Comparison of ENCODE assay signal across 26 mouse cellular contexts in genomic region chr6:85227520-85227919, GRCm38 (mm10). TPM values are rescaled to one million over a fixed set of nuclear protein-coding genes. Genes with fewer than 3 reads are reported as not detected.
"Had no signal": no experiment of that assay in that cellular context is flagged by ENCODE, and none has a peak within 500 bp of the region (broad histone marks: within the 10 kb centered on the region; RNA-seq: fewer than 3 reads in every experiment).

No protein-coding gene starts in this region.

- ATAC-seq: midbrain, embryonic 13.5 days; midbrain, embryonic 15.5 days had no signal

- H3K27me3 ChIP-seq: midbrain, embryonic 13.5 days; midbrain, embryonic 15.5 days; neural tube, embryonic 15.5 days had no signal

- H3K4me3 ChIP-seq: midbrain, embryonic 13.5 days; midbrain, embryonic 15.5 days; myocyte; neural tube, embryonic 13.5 days; neural tube, embryonic 15.5 days had no signal

- H3K4me2 ChIP-seq: lung, embryonic 14.5 days; midbrain, embryonic 11.5 days; midbrain, embryonic 13.5 days; midbrain, embryonic 15.5 days; neural tube, embryonic 13.5 days; neural tube, embryonic 15.5 days had no signal

- H3K9me3 ChIP-seq: midbrain, embryonic 13.5 days; midbrain, embryonic 15.5 days; neural tube, embryonic 13.5 days; neural tube, embryonic 15.5 days had no signal

- H3K36me3 ChIP-seq: midbrain, embryonic 13.5 days; midbrain, embryonic 15.5 days; neural tube, embryonic 13.5 days; neural tube, embryonic 15.5 days had no signal

- H3K9ac ChIP-seq: lung, embryonic 14.5 days; midbrain, embryonic 13.5 days; midbrain, embryonic 15.5 days; neural tube, embryonic 13.5 days; neural tube, embryonic 15.5 days had no signal

- DNase-seq: lung, adult 18-20 months; lung, embryonic 14.5 days; lung, postnatal 10 days; lung, postnatal 4 days; retina, postnatal 1 day; right cerebral cortex, adult 18-20 months; right cerebral cortex, postnatal 25 days; right cerebral cortex, postnatal 4 days; spleen, adult 18-20 months; thymus, adult 18-20 months; thymus, postnatal 14 days; thymus, postnatal 36 days had no signal

- H3K27ac ChIP-seq: midbrain, embryonic 13.5 days; midbrain, embryonic 15.5 days; neural tube, embryonic 13.5 days; neural tube, embryonic 15.5 days had no signal

RNA-seq across cellular contexts. Expression of gene Emx1, which starts 40.3 kb away (rescaled TPM):
- total RNA-seq: megakaryocyte, adult 5-6 weeks; megakaryocyte-erythroid progenitor cell, adult 5-6 weeks had no signal
- polyA plus RNA-seq: lung, embryonic 14.5 days; lung, embryonic 16.5 days; myocyte; neural tube, embryonic 11.5 days; neural tube, embryonic 13.5 days; neural tube, embryonic 15.5 days; small intestine, adult 2 months; stomach, embryonic 14.5 days; stomach, embryonic 16.5 days; thymus, postnatal 0 days had no signal
